Mouse (Mus musculus) embryonic fibroblast, embryonic 13.5 days (primary cell): ENCODE data around the gene Kdm4b.

Experiments
- CTCF ChIP-seq: IDR thresholded peaks from 2 replicates; pipeline ENCODE4 v1.5.1; 2011; ENCODE audit warnings: mild to moderate bottlenecking, control low read depth, low read length, moderate library complexity, borderline replicate concordance; ENCODE audit not compliant: insufficient read depth
- POLR2A ChIP-seq: IDR thresholded peaks from 2 replicates; pipeline ENCODE4 v1.6.1; 2011; ENCODE audit warnings: low read depth, mild to moderate bottlenecking, control low read depth, low read length, moderate library complexity

GRCm38 (mm10) chr17:56381183-56381582, 55.3 kb downstream of the Kdm4b start:
- TF ChIP-seq CTCF (no peak), POLR2A (no peak)
